Comparison of ENCODE assay signal across 22 mouse cellular contexts in the genomic region with DNA sequence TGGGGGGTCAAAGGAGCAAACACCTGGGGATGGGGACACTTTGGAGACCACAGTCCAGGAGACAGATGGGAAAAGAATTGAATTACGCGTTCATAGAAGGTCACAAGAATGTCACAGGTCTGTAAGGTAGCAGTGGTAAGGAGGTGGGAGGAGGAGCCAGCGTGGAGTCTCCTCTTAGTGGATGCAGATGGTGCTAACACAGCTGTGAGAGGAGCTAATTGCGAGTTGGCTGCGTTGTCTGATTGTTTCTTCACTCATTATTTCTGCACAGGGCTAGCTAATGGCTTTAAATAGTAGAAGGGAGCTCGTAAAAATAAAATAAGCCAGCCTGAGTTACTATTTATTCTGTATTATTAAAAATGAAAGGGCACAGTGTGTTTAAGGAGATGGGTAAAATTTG. TPM values are rescaled to one million over a fixed set of nuclear protein-coding genes. Genes with fewer than 3 reads are reported as not detected.
A peak's percentile ranks its signal among the peaks of the same experiment; 100 is the strongest.
DNase-seq lines count a peak whose midpoint lies in the region; ATAC-seq and TF ChIP-seq lines count a peak whose summit lies in the region.
"Had no signal": no experiment of that assay in that cellular context is flagged by ENCODE, and none has a peak within 500 bp of the region (broad histone marks: within the 10 kb centered on the region; RNA-seq: fewer than 3 reads in every experiment).

No protein-coding gene starts in this region.

- H3K27ac ChIP-seq in forebrain, embryonic 12.5 days: 0 out of 2 replicates have a peak overlapping the region, but pooled peaks have one; percentile 32
- H3K27ac ChIP-seq in forebrain, embryonic 11.5 days (ENCODE audit: low read depth, low read length): no peak overlapping the region; the same call in 1 of the 2 replicates
- H3K27ac ChIP-seq in limb, embryonic 12.5 days: peak overlapping the region; percentile 7; the same call in 1 of the 2 replicates
- no peak overlapping the region for H3K27ac ChIP-seq in limb, embryonic 10.5 days
- no peak overlapping the region for H3K27ac ChIP-seq in forebrain, postnatal 0 days (ENCODE audit: low read depth, low read length)
- H3K27ac ChIP-seq: embryonic facial prominence, embryonic 13.5 days; stomach, embryonic 15.5 days had no signal

- ATAC-seq in forebrain, embryonic 12.5 days (ENCODE audit: low FRiP score): peak; percentile 49; the same call in 1 of the 2 replicates
- ATAC-seq in forebrain, embryonic 11.5 days (replicated peaks; ENCODE audit: low FRiP score): no peak
- ATAC-seq in limb, embryonic 12.5 days (ENCODE audit: insufficient number of reproducible peaks, insufficient read depth, low FRiP score, low TSS enrichment, low read depth): no peak
- ATAC-seq in forebrain, postnatal 0 days: peak; percentile 43; the same call in 1 of the 2 replicates
- ATAC-seq: intestine, embryonic 16.5 days had no signal

- H3K27me3 ChIP-seq in forebrain, embryonic 12.5 days: no peaks in the 10 kb centered on the region
- no peaks in the 10 kb centered on the region for H3K27me3 ChIP-seq in forebrain, embryonic 11.5 days (ENCODE audit: control insufficient read depth, insufficient read depth, low read length)
- no peaks in the 10 kb centered on the region for H3K27me3 ChIP-seq in limb, embryonic 12.5 days
- no peaks in the 10 kb centered on the region for H3K27me3 ChIP-seq in limb, embryonic 10.5 days (ENCODE audit: low read depth, poor library complexity, severe bottlenecking)
- no peaks in the 10 kb centered on the region for H3K27me3 ChIP-seq in forebrain, postnatal 0 days (ENCODE audit: insufficient read depth, low read length)
- H3K27me3 ChIP-seq: embryonic facial prominence, embryonic 13.5 days; stomach, embryonic 15.5 days had no signal

- TF ChIP-seq CTCF in forebrain, postnatal 0 days (IDR thresholded peaks at IDR 0.05; ENCODE audit: low read depth): no peak

- H3K4me3 ChIP-seq in forebrain, embryonic 12.5 days (replicated peaks): no peak overlapping the region
- no peak overlapping the region for H3K4me3 ChIP-seq in forebrain, embryonic 11.5 days (ENCODE audit: low read depth, low read length)
- no peak overlapping the region for H3K4me3 ChIP-seq in limb, embryonic 12.5 days (replicated peaks)
- H3K4me3 ChIP-seq in limb, embryonic 10.5 days: no peak overlapping the region
- H3K4me3 ChIP-seq in forebrain, postnatal 0 days (ENCODE audit: low read depth, low read length): no peak overlapping the region
- H3K4me3 ChIP-seq: embryonic facial prominence, embryonic 13.5 days; erythroblast, embryonic 14.5 days; stomach, embryonic 15.5 days had no signal

- 58% methylated on average over 6 of the region's 6 CpGs for WGBS in forebrain, embryonic 12.5 days
- WGBS in forebrain, embryonic 11.5 days: 69% methylated on average over 6 of the region's 6 CpGs
- WGBS in limb, embryonic 12.5 days: 33% methylated on average over 6 of the region's 6 CpGs
- 59% methylated on average over 6 of the region's 6 CpGs for WGBS in limb, embryonic 10.5 days
- WGBS in forebrain, postnatal 0 days: 36% methylated on average over 6 of the region's 6 CpGs

- DNase-seq in forebrain, embryonic 11.5 days (ENCODE audit: low spot score): no peak
- DNase-seq in limb, embryonic 10.5 days (ENCODE audit: low spot score): no peak
- DNase-seq in forebrain, postnatal 0 days: peak; percentile 27
- no peak for DNase-seq in lung, postnatal 4 days
- no peak for DNase-seq in ovary, postnatal 10 days (ENCODE audit: low spot score)
- DNase-seq: adrenal gland, postnatal 10 days; cerebellum, adult 8-10 months; cerebellum, postnatal 36 days; embryo, embryonic 11 days; gastrocnemius, postnatal 10 days; kidney, postnatal 36 days; liver; right cerebral cortex, adult 18-20 months; thymus, postnatal 25 days had no signal

- peaks cover 9% of the 10 kb centered on the region; the same call in 1 of the 2 replicates for H3K4me1 ChIP-seq in forebrain, embryonic 12.5 days
- H3K4me1 ChIP-seq in forebrain, embryonic 11.5 days (replicated peaks; ENCODE audit: control insufficient read depth, insufficient read depth, low read length): no peaks in the 10 kb centered on the region
- peaks cover 9% of the 10 kb centered on the region for H3K4me1 ChIP-seq in limb, embryonic 12.5 days (replicated peaks)
- H3K4me1 ChIP-seq in limb, embryonic 10.5 days: peaks cover 8% of the 10 kb centered on the region
- H3K4me1 ChIP-seq in forebrain, postnatal 0 days (ENCODE audit: insufficient read depth): no peaks in the 10 kb centered on the region
- H3K4me1 ChIP-seq: stomach, embryonic 15.5 days had no signal

- H3K9ac ChIP-seq in forebrain, embryonic 12.5 days: no peak overlapping the region
- no peak overlapping the region for H3K9ac ChIP-seq in forebrain, embryonic 11.5 days (ENCODE audit: low read length)
- H3K9ac ChIP-seq in limb, embryonic 12.5 days (replicated peaks): no peak overlapping the region
- H3K9ac ChIP-seq in forebrain, postnatal 0 days: no peak overlapping the region
- H3K9ac ChIP-seq: embryonic facial prominence, embryonic 13.5 days; stomach, embryonic 15.5 days had no signal

- no peaks in the 10 kb centered on the region for H3K9me3 ChIP-seq in forebrain, embryonic 12.5 days
- H3K9me3 ChIP-seq in forebrain, embryonic 11.5 days (ENCODE audit: control insufficient read depth, low read length): no peaks in the 10 kb centered on the region
- no peaks in the 10 kb centered on the region for H3K9me3 ChIP-seq in limb, embryonic 12.5 days
- H3K9me3 ChIP-seq in limb, embryonic 10.5 days (replicated peaks): no peaks in the 10 kb centered on the region
- no peaks in the 10 kb centered on the region for H3K9me3 ChIP-seq in forebrain, postnatal 0 days (ENCODE audit: low read length)
- H3K9me3 ChIP-seq: embryonic facial prominence, embryonic 13.5 days; stomach, embryonic 15.5 days had no signal

- H3K4me2 ChIP-seq in forebrain, embryonic 12.5 days: no peak overlapping the region
- no peak overlapping the region for H3K4me2 ChIP-seq in forebrain, embryonic 11.5 days (ENCODE audit: low read depth, low read length, severe bottlenecking)
- H3K4me2 ChIP-seq in limb, embryonic 12.5 days: no peak overlapping the region
- H3K4me2 ChIP-seq in forebrain, postnatal 0 days (ENCODE audit: low read depth): no peak overlapping the region
- H3K4me2 ChIP-seq: embryonic facial prominence, embryonic 13.5 days; heart, embryonic 11.5 days; midbrain, embryonic 11.5 days; stomach, embryonic 15.5 days had no signal

- no peaks in the 10 kb centered on the region for H3K36me3 ChIP-seq in forebrain, embryonic 12.5 days (replicated peaks)
- H3K36me3 ChIP-seq in forebrain, embryonic 11.5 days (ENCODE audit: control insufficient read depth, insufficient read depth, low read length): no peaks in the 10 kb centered on the region
- no peaks in the 10 kb centered on the region for H3K36me3 ChIP-seq in limb, embryonic 12.5 days
- no peaks in the 10 kb centered on the region for H3K36me3 ChIP-seq in limb, embryonic 10.5 days
- H3K36me3 ChIP-seq in forebrain, postnatal 0 days (ENCODE audit: insufficient read depth): no peaks in the 10 kb centered on the region
- H3K36me3 ChIP-seq: embryonic facial prominence, embryonic 13.5 days; stomach, embryonic 15.5 days had no signal

RNA-seq across cellular contexts. Expression of a gene that starts 8.1 kb away (rescaled TPM):
- polyA plus RNA-seq in forebrain, embryonic 12.5 days (2016; fragmentation: Nextera tagmentation; extraction: Ambion mirVana): 11.6 and 12.8 TPM in 2 replicates
- 10.5 and 11.0 TPM in 2 replicates for polyA plus RNA-seq in forebrain, embryonic 11.5 days (2014; fragmentation: Nextera tagmentation; extraction: Ambion mirVana)
- 15.4 and 18.5 TPM in 2 replicates for polyA plus RNA-seq in limb, embryonic 12.5 days (2016; fragmentation: Nextera tagmentation; extraction: Ambion mirVana)
- 9.3 and 9.5 TPM in 2 replicates for polyA plus RNA-seq in limb, embryonic 10.5 days (2016; fragmentation: Nextera tagmentation; extraction: Ambion mirVana)
- 17.0 and 20.2 TPM in 2 replicates for total RNA-seq in forebrain, postnatal 0 days (2014; rRNA removed)
- 9.0 and 11.8 TPM in 2 replicates for polyA plus RNA-seq in forebrain, postnatal 0 days (2015; fragmentation: Nextera tagmentation; extraction: Ambion mirVana)

Comparison
In these comparisons a context has a peak if more than half of its experiments do, and no peak if none do; other contexts are left out.
1. ATAC-seq: peak in forebrain, embryonic 12.5 days (single experiment) and forebrain, postnatal 0 days (single experiment); none in forebrain, embryonic 11.5 days (single experiment) and limb, embryonic 12.5 days (single experiment).
2. H3K27ac ChIP-seq: peak in forebrain, embryonic 12.5 days (single experiment) and limb, embryonic 12.5 days (single experiment); none in forebrain, embryonic 11.5 days (single experiment), limb, embryonic 10.5 days (single experiment) and forebrain, postnatal 0 days (single experiment).